Mouse (Mus musculus): ENCODE measurements around the gene Jak1.

Jak1 gene

DNA sequence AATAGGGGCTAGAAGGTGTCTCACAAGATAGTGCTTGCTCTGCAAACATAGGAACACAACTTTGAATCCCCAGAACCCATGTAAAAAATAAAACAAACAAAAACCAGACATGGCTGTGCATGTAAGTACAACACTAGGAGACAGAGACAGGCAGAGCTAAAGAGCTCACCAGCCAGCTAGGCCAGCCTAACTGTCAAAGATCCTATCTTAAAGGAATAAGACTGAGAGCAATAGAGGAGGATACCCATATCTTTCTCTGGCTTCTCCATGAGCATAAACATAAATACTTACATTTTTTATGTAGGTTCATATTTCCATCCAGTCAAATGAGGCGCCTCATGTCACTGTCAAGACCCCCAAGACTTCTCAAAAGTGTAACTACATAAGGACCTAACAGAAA lies 29.1 kb downstream of the Jak1 start:
- DNase-seq = no peak

DNA sequence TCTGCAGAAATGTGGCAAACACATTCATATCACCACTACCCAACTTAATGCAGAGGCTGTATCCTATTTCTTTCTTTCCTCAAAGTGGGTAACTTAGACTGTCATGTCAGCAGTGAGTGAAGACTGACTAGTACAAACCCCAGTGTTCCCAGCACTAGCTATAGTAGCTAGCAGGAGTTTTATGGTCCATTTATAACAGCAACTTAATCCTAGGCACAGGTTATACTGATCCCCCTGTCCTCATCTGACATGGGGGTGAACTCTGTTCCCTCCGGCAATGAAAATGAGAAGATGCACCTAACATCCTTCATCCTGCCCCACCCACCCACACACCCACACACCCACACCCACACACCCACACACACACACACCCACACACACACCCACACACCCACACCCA lies 30.3 kb downstream of the Jak1 start:
- no peak for DNase-seq

DNA sequence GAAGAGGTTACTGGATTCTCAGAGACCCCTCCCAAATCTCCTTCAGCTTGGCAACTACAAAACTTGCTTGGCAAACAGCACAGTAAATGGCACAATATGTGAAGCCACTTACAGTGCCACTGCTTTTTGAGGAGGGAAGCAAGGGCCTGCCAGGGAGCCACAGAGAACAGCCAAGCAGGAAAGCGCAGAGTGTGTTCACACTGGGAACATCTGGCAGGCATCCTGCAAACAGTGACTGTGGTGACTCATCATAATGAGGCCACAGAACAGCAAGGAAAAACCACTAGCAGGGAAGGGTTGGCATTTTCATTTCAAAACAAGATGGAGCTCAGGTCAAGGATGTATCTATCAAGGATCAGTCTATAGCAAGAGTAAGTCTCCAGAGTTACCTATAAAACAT lies 30.8 kb downstream of the Jak1 start:
- DNase-seq = peak; percentile 28

DNA sequence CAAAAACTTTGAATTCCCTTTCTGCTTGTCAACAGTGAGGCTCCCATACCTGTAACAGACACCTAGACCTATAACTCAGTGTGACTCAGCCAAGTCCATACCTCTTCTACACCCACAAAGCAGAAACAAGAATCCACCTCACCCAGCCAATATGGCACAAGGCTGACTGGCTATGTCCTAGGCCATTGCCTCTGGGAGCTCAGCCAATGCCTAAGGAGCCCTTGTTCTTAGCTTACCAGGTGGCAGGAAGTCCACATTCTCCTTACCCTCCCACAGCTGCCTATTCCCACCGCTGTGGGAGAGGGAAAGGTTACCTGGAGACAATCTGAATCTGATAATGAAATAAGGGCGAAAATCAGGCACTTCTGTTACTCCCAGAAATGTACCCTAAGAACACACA lies 34.5 kb downstream of the Jak1 start:
- no peak for DNase-seq

DNA sequence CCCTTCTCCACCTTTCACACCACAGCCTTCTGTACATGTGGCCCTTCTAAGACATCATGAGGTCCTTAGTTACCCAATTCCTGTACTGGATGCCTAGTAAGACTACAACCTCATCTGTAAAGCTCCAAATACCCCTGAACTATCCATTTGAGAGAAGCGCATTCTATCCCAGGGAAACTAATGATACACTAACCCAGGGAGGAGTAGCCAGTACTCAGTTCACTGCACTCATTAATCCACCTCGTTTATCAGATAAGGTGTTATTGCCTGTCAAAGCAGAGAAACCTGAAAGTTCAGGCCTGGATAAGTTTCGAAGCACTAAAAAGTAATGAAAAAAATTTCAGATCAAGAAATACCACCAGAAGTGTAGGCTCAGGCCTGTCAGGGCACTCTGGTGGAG lies 37.7 kb downstream of the Jak1 start:
- DNase-seq = no peak

DNA sequence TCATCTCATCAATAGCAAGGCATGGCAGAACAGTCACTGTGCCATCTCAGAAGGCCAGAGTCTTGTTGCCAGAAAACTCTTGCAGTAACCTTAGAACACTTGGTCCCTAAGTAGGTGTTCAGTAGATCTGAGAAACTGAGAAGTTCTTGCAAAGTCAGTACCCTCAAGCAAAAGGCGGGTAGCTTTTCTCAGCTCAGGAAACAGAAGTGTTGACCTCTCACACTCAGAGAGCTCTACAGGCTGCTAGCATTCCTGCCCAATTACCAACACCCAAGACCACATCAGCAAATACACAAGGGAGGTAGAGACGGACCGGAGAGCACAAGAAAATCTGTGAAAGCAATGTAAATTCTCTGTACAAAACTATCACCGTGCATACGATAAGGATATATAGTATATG lies 39.1 kb downstream of the Jak1 start:
- no peak for DNase-seq

DNA sequence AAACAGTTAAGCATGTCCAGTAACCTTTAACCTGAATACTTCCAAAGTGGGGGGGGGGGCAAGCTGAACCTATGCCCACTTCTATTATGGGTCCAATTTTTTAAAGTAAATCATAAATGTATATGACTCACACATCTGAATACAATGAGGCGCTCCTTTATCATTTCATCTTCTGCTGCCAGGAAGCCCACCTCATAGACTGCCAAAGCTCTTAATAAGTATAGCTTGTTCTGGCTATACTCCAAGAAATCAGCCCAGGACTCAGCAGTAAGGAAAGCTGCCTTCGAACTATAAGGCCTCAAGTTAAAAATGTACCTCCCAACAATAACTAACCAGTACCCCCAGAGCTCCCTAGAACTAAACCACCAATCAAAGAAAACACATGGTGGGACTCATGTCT lies 44.1 kb downstream of the Jak1 start:
- no peak for DNase-seq

DNA sequence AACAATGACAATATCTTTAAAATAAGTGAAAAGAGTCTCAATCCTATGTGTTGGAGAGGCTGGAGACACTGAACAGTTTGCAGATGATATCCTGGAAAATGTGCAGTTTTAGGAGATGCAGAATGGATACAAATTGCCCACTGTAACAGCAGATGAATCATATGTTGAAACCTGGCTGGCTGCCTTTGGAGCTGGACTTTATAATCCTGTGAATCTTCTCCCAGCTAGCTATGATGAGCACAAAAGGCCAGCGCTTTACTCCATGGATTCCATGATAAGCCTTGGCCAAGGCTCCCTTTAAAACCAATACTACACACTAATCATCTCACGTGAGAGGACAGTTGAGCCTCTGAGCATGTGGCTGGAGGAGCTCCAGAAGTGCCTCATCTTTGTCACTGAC lies 45.2 kb downstream of the Jak1 start:
- no peak for DNase-seq

DNA sequence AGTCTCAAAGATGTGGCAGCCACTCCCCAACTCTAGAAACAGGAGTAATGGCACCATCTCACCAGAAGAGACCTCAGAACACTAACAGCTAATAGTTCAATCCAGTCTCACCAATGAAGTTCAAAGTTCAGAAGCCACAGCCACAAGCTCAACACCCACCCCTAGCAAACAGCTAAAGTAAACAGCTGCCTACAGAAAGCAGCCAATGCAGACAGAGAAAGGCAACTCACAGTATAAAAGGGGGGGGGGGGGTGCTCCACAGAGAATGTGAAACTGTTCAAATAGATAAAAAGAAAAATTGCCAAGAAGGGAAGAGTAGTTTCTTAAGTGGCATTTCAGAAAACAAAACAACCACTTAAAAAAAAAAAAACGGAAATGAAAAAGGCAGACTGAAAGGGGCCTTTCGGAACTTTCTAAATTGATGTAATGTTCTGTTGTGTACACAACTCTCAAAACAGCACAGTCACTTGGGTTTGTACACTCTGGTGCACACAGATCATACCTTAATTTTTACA lies 48.0 kb downstream of the Jak1 start:
- DNase-seq = no peak

DNA sequence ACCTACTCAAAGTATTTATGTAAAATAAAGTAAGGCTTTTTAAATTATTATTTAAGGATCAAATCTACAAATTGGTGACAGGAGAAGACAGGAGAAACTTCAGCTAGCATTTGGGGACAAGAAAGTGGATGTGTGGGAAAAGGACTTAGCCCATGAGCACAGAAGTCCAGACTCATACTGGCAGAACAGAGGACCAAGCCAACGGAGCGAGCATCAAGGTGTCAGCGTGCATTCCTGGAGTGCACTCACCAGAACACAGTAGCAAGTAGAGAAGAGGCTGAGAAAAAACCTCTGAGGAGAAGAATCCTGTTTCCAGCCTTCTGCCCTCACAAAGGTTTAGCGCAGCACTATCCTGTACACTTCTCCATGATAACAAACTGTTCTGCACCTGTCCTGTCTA lies 48.8 kb downstream of the Jak1 start:
- no peak for DNase-seq

DNA sequence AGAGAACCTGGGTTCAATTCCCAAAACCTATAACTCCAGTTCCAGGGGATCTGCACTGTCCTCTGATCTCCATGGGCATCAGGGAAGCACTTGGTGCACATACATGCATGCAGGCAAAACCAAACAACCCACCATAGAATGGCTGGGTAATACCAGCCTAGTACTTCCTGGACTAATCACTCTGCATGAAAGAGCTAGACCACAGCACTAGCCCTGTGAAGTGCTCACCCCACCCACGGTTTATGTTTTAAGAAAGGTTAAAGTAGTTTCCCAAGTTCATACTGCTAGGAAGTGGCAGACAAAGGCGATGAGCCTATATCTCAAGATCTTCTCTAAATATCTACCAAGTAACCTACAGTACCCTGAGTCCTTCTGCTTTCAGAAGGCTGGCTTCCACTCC lies 51.6 kb downstream of the Jak1 start:
- no peak for DNase-seq

DNA sequence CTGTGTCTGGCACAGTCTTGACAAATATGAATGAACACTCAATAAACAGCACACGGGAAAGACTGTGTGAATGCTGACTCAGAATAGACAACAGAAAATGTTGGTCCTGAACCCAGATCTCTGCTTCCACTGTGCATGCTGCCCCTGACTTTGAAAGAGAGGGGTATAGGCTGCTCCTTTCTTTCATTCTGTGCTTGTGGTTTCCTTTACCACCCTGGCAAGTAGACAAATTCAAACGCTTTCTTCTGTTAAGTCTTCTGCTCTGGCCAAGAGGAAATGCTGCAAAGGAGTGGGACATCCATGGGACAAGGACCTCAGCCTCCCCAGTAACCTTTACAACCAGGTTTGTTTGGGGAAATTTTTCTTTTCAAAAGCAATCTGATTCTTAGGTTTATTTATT lies 57.6 kb downstream of the Jak1 start:
- no peak for DNase-seq

DNA sequence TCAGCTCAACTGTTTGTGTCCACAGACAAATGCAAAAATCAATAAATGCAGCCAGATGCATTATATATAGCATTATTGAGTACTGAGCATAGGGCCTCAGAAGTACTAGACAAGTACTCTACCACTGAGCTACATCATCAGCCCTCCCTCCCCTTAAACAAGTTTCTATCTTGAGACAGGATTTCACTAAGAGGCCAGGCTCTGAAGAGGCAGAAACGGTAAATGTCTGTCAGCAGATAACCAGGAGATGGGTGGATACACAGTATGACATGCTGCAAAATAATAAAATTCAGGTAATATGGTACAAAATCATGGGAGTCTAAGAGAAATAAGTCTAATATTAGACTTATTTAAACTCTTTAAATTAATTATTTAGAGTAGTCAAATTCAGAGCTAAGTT lies 61.6 kb downstream of the Jak1 start:
- no peak for DNase-seq

DNA sequence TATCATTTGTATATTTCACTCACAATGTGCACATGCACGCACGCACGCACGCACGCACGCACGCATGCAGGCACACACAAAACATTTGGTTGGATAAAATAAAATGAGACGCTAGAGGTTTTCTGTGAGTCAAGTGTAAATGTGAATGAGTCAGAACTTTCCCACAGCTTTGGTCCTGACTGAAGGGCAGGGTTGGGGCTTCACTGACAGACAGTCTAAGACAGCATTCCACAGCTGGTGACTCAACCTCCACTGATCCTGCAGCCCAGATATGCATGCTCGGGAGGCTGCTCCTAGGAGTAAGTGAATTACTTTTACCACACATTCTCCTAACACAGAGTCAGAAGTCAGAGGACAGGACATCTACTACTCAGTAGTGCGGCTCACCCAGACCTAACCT lies 62.5 kb downstream of the Jak1 start:
- DNase-seq = no peak

DNA sequence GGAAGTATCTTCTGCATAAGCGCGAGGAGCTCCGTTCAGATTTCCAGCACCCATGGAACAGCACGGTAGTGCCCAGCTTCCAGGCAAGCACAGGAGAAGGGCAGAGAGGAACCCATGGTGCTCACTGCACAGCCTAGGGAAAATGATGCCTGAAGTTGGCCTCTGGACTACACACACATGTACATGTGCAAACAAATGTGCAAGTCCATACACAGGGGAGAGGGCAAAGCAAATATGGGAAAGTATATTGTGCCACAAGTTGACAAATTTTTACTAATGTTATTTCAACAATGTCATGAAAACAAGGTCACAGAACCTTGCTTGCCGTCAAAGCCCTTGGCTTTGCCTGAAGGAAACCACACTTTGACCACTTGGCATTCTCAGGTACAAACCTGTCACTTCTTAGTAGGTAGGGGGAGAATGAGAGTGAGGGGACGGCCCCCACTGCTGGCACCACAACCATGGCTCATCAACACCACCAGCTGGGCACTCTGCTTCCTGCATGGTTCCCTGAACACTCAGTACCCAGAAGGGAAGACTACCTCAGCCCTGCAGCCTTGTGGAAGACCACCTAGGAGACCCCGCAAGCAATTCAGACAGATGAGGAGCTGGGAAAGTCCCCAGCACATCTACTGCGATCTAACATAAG lies 65.5 kb downstream of the Jak1 start:
- no peak for DNase-seq

DNA sequence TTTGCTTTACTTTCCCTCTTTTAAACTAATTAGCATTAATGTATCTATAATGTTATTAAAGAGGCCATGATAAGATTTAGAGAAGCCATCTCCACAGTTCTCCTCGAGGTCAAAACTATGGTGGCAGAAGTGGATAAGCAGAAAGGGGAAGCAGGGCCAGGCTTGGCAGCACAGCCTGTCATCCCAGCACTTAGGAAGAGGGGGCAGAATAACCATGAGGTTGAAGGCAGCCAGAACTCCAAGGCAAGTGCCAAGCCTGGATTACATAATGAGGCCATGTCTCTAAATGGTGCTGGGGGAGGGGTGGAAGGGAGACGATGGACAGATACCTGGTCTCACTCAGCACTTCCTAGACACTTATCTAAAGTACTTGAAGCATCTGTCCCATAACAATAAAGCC lies 66.7 kb downstream of the Jak1 start:
- no peak for DNase-seq

DNA sequence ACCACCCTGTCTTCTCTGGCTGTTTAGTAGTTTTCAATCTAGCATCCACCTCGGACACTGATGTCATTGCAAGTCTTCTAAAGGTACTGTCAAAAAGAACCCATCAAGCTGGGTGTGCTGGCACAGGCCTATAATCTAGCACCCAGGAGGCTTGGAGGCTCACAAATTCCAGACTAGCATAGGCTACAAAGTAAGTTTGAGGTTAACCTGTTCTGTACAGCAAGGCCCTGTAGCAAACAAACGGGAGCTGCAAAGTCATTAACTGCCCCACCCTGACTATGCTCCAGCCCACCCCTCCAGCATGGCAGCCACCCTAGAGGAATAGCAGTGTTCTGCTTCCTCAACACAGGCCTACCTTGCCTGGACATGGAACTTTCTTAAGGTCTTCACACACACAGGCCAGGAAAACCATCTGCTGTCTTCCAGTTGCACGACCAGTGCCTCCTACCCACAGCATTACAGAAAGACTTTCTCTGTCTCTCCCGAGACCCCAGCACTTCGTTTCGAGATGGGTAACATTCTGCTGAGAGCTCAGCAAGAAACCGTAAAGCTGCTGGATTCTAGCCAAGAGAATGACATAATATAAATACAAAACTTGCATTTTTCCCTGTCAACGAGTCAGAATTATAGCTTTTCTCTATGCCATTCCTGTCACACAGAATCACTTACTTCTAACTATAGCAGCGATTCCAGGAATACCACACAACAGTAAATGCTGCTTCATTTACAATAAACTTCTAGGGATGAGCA lies 67.5 kb downstream of the Jak1 start:
- no peak for DNase-seq

DNA sequence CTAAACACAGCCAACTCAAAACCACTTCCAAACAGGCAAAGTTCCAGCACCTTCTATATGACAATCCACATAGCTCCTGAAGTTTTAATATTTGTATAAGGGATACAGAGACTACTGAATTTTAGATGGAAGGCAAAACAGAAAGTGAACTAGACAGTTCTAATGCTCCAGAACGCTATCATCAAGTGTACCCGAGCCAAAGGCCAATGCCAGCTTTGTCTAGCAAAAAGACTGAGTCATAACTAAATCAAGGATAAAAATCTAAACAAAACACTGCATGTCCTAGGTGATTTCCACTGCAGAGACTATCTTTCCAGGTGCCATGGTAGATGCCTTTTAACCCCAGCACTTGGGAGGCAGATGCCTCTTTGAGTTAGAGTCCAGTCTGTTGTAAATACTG lies 68.7 kb downstream of the Jak1 start:
- no peak for DNase-seq

DNA sequence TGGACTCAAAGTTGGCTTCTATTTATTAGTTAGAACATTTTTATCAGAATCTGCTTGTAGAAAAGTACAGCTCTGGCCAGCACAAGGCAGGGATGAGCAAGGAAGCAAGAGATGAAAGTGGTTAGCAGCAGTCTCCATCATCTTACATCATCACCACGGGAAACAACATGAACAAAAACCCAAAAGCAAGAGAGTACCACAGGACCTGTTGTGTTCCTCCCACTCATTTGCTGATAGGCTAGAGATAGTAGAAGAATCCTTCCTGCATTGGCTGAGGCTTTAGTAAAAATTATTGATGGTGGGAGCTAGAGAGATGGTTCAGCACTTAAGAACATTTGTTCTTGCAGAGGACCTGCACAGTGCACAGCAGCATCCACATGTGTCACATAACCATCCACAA lies 70.9 kb downstream of the Jak1 start:
- no peak for DNase-seq

DNA sequence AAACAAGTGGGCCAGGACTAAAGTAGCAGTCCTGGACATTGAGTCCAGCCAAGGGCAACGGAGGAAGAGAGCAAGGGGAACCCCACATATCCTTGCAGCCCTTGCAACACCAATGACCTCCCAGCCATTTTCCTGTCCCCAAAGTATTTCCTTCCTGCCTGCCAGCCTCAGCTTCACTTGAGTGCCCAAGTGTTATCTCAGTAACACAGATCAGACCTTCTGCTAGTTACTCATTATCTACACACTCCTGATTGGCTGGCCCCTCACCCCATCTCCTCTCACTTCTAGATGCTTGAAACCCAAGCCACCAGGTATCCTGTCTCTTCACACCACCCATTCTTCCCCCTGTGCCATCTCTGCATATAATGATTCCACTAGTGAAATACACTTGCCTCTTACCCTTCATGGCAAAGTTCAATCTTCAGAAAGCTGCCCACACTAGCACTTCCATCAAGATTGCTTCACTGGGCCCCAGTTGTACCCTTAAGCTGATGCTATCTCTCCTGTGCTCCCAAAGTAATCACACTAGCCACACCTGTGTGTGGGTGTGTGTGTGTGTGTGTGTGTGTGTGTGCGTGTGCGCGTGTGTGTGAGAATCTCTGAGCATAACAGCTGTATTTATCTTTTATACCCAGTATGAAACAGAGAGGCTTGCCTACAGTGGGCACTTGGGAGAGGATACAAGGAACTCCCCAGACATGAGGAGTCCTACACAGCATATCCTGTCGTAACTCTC lies 72.7 kb downstream of the Jak1 start:
- no peak for DNase-seq

DNA sequence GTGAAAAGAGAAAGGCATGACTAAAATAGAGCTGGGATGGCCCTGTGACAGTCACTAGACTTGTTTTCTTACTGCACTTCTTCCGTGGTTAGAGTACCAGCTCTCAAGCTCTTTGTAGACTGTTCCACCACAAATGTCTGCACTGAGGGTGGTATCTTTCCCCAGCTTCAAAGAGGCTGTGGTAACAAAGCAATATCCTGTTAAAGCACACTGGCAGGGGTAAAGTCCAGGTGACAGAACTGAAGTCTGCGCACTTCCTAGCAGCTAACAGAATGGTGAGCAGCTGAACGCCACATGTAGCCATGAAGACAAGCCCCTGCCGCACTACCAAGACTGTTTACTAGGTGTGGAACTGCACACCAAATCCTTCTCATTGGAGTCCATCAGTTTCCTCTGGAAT lies 77.7 kb downstream of the Jak1 start:
- no peak for DNase-seq

DNA sequence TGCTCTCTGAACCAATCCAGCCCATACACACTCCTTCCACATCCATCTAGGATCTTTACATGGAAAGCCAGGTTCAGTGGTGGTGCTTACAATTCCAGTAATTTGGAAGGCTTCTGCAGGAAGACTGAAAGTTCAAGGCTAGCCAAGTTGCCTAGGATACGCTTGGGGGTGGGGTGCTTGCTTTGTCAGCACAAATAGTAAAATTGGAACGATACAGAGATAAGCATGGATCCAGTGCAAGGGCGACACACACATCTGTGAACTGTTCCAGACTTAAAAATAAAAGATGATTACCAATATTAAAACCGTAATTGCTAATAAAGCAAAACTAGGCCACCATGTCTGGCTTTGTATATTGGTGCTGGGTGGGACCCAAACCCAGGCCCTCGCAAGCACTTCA lies 78.5 kb downstream of the Jak1 start:
- DNase-seq = no peak

DNA sequence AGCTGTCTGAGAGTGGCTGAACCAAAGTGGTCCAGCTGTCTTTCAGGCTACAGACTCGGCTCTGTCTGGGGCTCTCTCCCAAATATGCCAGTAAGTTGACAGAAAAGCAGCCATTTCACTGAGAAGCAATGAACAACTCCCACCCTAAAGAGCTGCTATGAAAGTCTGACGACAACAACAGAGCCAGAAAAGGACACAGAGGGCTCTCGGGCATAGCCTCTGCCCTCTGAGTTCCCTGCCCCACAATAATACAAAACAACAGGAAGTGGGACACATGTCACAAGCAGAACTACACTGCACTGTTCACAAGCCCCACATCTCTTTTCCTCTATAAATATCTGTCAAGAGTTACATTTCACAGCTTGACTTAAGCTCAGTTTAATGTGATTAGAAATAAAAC lies 79.9 kb downstream of the Jak1 start:
- DNase-seq = no peak

DNA sequence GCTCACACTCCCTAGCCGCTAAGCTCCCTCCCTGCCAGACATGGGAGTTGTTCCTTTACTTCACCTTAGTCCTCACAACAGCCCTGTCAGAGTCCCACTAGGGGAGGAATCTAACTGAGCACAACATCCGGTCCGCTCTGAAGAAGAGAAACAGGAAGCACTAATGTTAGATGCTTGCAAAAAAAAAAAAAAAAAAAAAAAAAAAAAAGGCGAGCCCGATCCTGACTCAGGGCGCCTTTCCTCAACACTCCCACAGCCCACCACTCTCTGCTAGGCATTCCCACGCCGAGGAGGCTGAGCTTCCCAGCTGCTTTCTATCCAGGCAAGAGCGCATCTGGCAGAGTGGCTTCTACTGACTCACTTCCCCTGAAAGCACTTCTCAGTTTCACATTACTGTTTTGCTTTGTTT lies 82.5 kb downstream of the Jak1 start:
- DNase-seq = peak; percentile 13

All from embryo, embryonic 11 days (tissue).